Mouse (Mus musculus): ENCODE data around the gene 1700015F17Rik.

Gene 1700015F17Rik

GRCm38 (mm10) chr5:5479043-5479442 is at the start of gene 1700015F17Rik:
TSS of gene 1700015F17Rik (minus strand) at chr5:5479143.
- no peak for DNase-seq

- DNase-seq = peak; percentile 33
These were observed 36.5 kb upstream of the 1700015F17Rik start for GRCm38 (mm10) chr5:5515411-5515810.

GRCm38 (mm10) chr5:5514196-5515076 is 35.5 kb upstream of the 1700015F17Rik start, which contains the start of gene Cldn12:
TSS of gene Cldn12 (minus strand) at chr5:5514958.
- peak; percentile 98 for DNase-seq

- no peak for DNase-seq
These were observed 32.5 kb upstream of the 1700015F17Rik start for GRCm38 (mm10) chr5:5511401-5511800.

GRCm38 (mm10) chr5:5510989-5511388 is 32.0 kb upstream of the 1700015F17Rik start:
- DNase-seq = no peak

GRCm38 (mm10) chr5:5510304-5510887 is 31.5 kb upstream of the 1700015F17Rik start:
- peak; percentile 27 for DNase-seq

GRCm38 (mm10) chr5:5508231-5508630 is 29.3 kb upstream of the 1700015F17Rik start:
- no peak for DNase-seq

- peak; percentile 82 for DNase-seq
These were observed 28.8 kb upstream of the 1700015F17Rik start for GRCm38 (mm10) chr5:5507701-5508225.

- DNase-seq = no peak
These were observed 25.5 kb upstream of the 1700015F17Rik start for GRCm38 (mm10) chr5:5504456-5504855.

GRCm38 (mm10) chr5:5503381-5503780 is 24.4 kb upstream of the 1700015F17Rik start:
- DNase-seq = no peak

GRCm38 (mm10) chr5:5501583-5501982 is 22.6 kb upstream of the 1700015F17Rik start:
- no peak for DNase-seq

- DNase-seq = no peak
These were observed 17.4 kb upstream of the 1700015F17Rik start for GRCm38 (mm10) chr5:5496393-5496792.

- DNase-seq = no peak
These were observed 16.1 kb upstream of the 1700015F17Rik start for GRCm38 (mm10) chr5:5495042-5495441.

- DNase-seq = no peak
These were observed 15.5 kb upstream of the 1700015F17Rik start for GRCm38 (mm10) chr5:5494269-5495005.

GRCm38 (mm10) chr5:5492163-5492562 is 13.2 kb upstream of the 1700015F17Rik start:
- DNase-seq = no peak

GRCm38 (mm10) chr5:5486071-5486470 is 7.1 kb upstream of the 1700015F17Rik start:
- DNase-seq = no peak

- no peak for DNase-seq
These were observed 4.4 kb upstream of the 1700015F17Rik start for GRCm38 (mm10) chr5:5483254-5483858.

- no peak for DNase-seq
These were observed 2.7 kb upstream of the 1700015F17Rik start for GRCm38 (mm10) chr5:5481662-5482061.

GRCm38 (mm10) chr5:5476133-5476532 is 2.8 kb downstream of the 1700015F17Rik start:
- DNase-seq = no peak

- DNase-seq = no peak
These were observed 13.7 kb downstream of the 1700015F17Rik start for GRCm38 (mm10) chr5:5465256-5465655.

GRCm38 (mm10) chr5:5431746-5432438 is 47.1 kb downstream of the 1700015F17Rik start:
- no peak for DNase-seq

GRCm38 (mm10) chr5:5423723-5424171 is 55.2 kb downstream of the 1700015F17Rik start:
- DNase-seq = no peak

All from cerebellum, adult 11 months (tissue).